Mouse (Mus musculus): ENCODE results near the gene Gabarapl2.

DNA sequence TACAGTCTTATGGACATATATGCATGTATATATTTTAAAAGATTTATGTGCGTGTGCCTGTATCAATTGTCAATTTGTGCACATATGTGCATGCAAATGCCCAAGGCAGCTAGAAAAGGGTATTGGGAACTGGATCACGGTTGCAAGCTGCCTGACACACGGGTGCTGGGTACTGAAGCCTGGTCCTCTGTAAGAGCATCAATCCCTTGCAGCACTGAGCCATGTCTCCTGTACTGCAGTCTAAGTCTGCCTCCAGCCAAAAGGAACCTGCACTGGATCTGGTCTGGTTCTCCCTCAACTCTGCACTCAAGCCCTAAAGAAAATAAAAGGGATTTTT, 52.2 kb downstream of the Gabarapl2 start:
- TF ChIP-seq POLR2A (IDR thresholded peaks at IDR 0.05; ENCODE audit: borderline replicate concordance, low read depth, low read length) (no peak), CTCF (IDR thresholded peaks at IDR 0.05; ENCODE audit: low read depth, low read length) (no peak)
